Mouse (Mus musculus): ENCODE measurements around the gene Col23a1. TPM values are rescaled to one million over a fixed set of nuclear protein-coding genes. Genes with fewer than 3 reads are reported as not detected.
"Not testable (repeated sequence)": the region's sequence is repeated elsewhere in the genome, so short reads cannot be mapped to it uniquely, and the experiment has no call there.

Gene Col23a1
- polyA plus RNA-seq, 1 experiment from 2014 or later, result 9.1 TPM

DNA sequence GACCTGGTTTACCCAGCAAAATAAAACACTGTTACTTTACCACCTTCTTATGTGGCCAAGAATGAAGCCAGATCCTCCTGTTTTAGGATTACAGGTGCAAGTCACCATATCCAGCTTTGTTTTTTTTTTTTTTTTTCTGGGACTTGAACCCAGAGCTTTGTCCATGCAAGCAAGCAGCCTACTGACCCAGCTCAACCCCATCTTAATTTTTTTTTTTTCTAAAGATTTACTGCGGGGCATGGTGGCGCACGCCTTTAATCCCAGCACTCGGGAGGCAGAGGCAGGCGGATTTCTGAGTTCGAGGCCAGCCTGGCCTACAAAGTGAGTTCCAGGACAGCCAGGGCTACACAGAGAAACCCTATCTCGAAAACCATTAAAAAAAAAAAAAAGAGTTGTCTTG, 326.4 kb downstream of the Col23a1 start:
- not testable (repeated sequence) for H3K9me3 ChIP-seq (replicated peaks); H3K27me3 ChIP-seq (replicated peaks); H3K36me3 ChIP-seq; ATAC-seq (ENCODE audit: low FRiP score)
- Histone ChIP-seq H3K9ac (replicated peaks) (peak overlapping the region; percentile 36; the same call in 1 of the 2 replicates), H3K4me2 (peak overlapping the region; percentile 61), H3K4me3 (replicated peaks) (0 out of 2 replicates have a peak overlapping the region, but pooled peaks have one; percentile 32), H3K27ac (replicated peaks) (peak overlapping the region; percentile 45; the same call in 1 of the 2 replicates), H3K4me1 (peaks cover 29% of the 10 kb centered on the region)
- over 99% methylated on average over 7 of the region's 7 CpGs for WGBS

DNA sequence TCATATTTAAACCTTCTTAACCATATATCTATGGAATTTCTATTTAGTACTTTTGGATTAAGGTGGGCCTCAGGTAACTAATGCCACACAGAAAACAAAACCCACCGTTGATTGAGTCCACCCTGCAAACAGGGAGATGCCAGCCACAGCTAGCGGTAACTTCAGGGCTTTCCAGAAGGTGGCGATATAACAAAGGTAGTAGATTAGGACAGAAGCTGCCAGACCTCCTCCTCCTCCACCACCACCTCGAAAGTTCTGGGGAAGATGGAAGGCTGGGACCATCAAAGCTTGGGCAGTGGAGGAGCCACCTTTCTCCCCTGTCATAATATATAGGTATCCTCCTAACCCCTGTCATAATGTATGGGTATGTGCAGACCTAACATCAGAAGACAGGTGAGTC, 328.0 kb downstream of the Col23a1 start:
- Histone ChIP-seq H3K27ac (replicated peaks) (no peak overlapping the region), H3K4me2 (no peak overlapping the region), H3K4me3 (replicated peaks) (no peak overlapping the region), H3K9ac (replicated peaks) (no peak overlapping the region), H3K36me3 (peaks cover 14% of the 10 kb centered on the region), H3K4me1 (peaks cover 35% of the 10 kb centered on the region), H3K27me3 (replicated peaks) (no peaks in the 10 kb centered on the region), H3K9me3 (replicated peaks) (no peaks in the 10 kb centered on the region)
- 6% methylated on average over 4 of the region's 4 CpGs for WGBS
- ATAC-seq (ENCODE audit: low FRiP score), result no peak

DNA sequence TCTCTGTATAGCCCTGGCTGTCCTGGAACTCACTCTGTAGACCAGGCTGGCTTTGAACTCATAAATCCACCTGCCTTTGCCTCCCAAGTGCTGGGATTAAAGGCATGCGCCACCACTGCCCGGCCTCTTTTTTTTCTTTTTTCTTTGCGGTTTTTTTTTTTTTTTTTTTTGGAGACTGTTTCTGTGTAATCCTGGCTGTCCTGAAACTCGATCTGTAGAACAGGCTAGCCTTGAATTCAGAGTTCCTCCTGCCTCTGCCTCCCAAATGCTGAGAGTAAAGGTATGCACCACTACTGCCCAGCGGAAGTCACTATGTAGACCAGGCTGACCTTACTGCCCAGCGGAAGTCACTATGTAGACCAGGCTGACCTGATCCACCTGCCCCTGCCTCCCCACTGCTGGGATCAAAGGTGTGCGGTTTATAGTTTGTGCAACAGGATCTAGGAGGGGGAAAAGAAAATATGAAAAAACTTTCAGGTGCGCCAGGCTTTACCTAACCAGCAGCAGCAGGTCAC, 329.2 kb downstream of the Col23a1 start:
- WGBS, result 60% methylated on average over 8 of the region's 8 CpGs
- peak; percentile 52 for ATAC-seq (ENCODE audit: low FRiP score)
- peaks cover 27% of the 10 kb centered on the region for H3K36me3 ChIP-seq

DNA sequence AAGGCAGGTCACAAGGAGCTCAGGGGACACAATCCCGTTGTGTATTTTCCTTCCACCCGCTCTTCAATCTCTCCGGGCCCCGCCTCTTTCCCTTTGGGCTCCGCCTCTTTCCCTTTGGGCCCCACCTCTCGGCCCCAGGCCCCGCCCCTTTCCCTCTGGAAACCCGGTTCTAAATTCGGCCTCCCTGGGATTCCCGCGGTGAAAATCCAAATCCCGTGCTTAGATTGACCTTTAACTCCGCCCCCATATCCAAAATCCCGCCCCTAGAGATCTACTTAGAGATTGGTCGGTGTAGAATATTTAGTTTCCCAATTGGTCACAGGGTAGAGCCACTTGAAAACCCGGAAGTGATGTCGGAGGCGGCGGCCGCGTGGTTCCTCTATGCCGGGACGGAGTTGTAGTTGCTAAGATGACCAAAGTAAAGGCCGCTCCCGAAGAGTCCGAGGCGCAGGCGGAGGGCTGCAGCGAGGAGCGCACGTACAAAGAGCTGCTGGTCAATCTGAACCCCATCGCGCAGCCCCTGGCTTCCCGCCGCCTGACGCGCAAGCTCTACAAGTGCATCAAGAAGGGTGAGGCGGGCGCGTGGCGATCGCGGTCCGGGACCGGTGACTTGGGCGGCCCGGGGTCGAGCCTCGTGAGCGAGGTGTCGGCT, 329.8 kb downstream of the Col23a1 start, which contains the start of gene Nhp2:
Gene Nhp2 (plus strand): TSS at position 327 of the 652 bp plus-strand sequence.
- Histone ChIP-seq H3K27ac (replicated peaks) (peak within 1 kb of the TSS; percentile 38), H3K36me3 (peaks cover 33% of the 10 kb centered on the region), H3K27me3 (replicated peaks) (no peaks in the 10 kb centered on the region)

More for the DNA sequence above, 329.2 kb downstream of the Col23a1 start:
- peak overlapping the region; percentile 78 for H3K4me3 ChIP-seq (replicated peaks)
- H3K9me3 ChIP-seq (replicated peaks), result no peaks in the 10 kb centered on the region
- H3K9ac ChIP-seq (replicated peaks), result no peak overlapping the region
- H3K27me3 ChIP-seq (replicated peaks), result no peaks in the 10 kb centered on the region
- peak overlapping the region; percentile 75 for H3K4me2 ChIP-seq
- 0 out of 2 replicates have a peak overlapping the region, but pooled peaks have one; percentile 1 for H3K27ac ChIP-seq (replicated peaks)
- peaks cover 35% of the 10 kb centered on the region for H3K4me1 ChIP-seq

DNA sequence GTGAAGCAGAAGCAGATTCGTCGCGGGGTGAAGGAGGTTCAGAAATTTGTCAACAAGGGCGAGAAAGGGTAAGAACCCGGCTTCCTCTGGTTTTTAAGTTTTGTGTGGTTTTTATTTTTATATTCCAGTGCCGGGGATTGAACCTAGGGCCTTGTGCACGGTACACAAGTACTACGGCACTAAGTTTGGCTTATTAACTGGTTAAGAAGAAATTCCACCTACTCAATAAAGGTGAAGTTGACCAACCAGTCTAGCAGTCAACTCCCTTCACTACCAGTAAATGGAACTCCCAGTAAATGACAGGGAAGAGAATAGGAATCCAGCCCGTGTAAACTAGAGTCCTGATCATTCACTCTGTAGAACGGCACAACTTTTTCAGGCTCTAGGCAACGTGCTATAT, 330.4 kb downstream of the Col23a1 start:
- 1% methylated on average over 11 of the region's 11 CpGs for WGBS
- ATAC-seq (ENCODE audit: low FRiP score), result no peak
- H3K27me3 ChIP-seq (replicated peaks), result no peaks in the 10 kb centered on the region
- peak overlapping the region; percentile 60 for H3K9ac ChIP-seq (replicated peaks)
- peaks cover 38% of the 10 kb centered on the region for H3K36me3 ChIP-seq
- no peaks in the 10 kb centered on the region for H3K9me3 ChIP-seq (replicated peaks)
- peaks cover 31% of the 10 kb centered on the region for H3K4me1 ChIP-seq
- H3K27ac ChIP-seq (replicated peaks), result peak overlapping the region; percentile 38; the same call in 1 of the 2 replicates
- peak overlapping the region; percentile 78 for H3K4me3 ChIP-seq (replicated peaks)
- H3K4me2 ChIP-seq, result peak overlapping the region; percentile 75

More for the DNA sequence above, 329.8 kb downstream of the Col23a1 start, which contains the start of gene Nhp2:
- H3K4me3 ChIP-seq (replicated peaks), result peak within 1 kb of the TSS; percentile 78
- H3K9me3 ChIP-seq (replicated peaks), result no peaks in the 10 kb centered on the region
- H3K9ac ChIP-seq (replicated peaks), result peak within 1 kb of the TSS; percentile 60
- WGBS, result under 1% methylated on average over 51 of the region's 51 CpGs
- ATAC-seq (ENCODE audit: low FRiP score), result peak; percentile 94
- peaks cover 35% of the 10 kb centered on the region for H3K4me1 ChIP-seq
- peak within 1 kb of the TSS; percentile 75 for H3K4me2 ChIP-seq

DNA sequence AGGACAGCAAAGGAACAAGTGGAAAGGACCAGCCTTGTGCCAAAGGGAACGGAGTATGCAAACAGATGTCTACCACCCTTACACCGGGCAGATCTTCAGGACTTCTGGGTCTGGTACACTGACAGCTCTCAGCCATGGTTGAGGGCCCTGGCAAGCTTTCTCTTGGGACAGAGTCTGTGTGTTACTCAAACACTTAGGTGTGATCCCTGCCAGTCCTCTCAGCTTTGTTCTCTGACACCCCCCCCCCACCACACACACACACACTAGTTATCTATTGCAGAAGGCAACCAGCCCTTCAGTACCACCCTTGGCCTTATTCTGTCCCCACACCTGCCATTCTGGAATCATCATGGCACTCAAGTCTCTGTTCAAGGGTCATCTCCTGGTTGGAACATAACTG, 332.1 kb downstream of the Col23a1 start:
- no peak overlapping the region for H3K9ac ChIP-seq (replicated peaks)
- H3K9me3 ChIP-seq (replicated peaks), result no peaks in the 10 kb centered on the region
- H3K36me3 ChIP-seq, result peaks cover 53% of the 10 kb centered on the region
- 98% methylated on average over 2 of the region's 2 CpGs for WGBS
- H3K27me3 ChIP-seq (replicated peaks), result no peaks in the 10 kb centered on the region
- H3K27ac ChIP-seq (replicated peaks), result no peak overlapping the region
- H3K4me3 ChIP-seq (replicated peaks), result no peak overlapping the region
- no peak for ATAC-seq (ENCODE audit: low FRiP score)
- peaks cover 22% of the 10 kb centered on the region for H3K4me1 ChIP-seq
- no peak overlapping the region for H3K4me2 ChIP-seq

DNA sequence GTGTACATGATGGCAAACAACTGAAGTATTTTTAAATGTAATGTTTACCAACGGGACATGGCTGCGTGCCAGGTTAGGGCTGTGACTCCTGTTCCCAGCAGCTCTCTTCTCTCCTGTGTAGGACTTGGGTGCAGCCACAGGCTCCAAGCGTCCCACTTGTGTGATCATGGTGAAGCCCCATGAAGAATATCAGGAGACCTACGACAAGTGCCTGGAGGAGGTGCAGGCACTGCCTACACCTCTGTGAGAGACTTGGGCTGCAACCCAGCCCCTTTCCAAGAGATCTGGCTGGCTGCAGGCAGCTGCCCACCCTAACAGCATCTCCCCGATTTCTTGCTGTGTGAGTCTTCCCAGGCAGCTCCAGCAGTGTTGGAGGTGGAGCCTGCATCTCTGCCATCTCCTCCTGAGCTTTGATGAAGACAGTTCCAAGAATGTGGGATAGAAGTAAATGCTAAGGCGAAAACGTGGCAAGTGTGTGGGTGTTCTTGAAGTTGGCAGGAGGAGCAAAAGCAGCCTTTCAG, 333.3 kb downstream of the Col23a1 start:
- Histone ChIP-seq H3K9ac (replicated peaks) (no peak overlapping the region), H3K27ac (replicated peaks) (no peak overlapping the region), H3K36me3 (peaks cover 66% of the 10 kb centered on the region), H3K27me3 (replicated peaks) (no peaks in the 10 kb centered on the region), H3K4me1 (peaks cover 22% of the 10 kb centered on the region), H3K9me3 (replicated peaks) (no peaks in the 10 kb centered on the region), H3K4me3 (replicated peaks) (no peak overlapping the region), H3K4me2 (no peak overlapping the region)
- ATAC-seq (ENCODE audit: low FRiP score), result no peak
- 91% methylated on average over 7 of the region's 7 CpGs for WGBS

DNA sequence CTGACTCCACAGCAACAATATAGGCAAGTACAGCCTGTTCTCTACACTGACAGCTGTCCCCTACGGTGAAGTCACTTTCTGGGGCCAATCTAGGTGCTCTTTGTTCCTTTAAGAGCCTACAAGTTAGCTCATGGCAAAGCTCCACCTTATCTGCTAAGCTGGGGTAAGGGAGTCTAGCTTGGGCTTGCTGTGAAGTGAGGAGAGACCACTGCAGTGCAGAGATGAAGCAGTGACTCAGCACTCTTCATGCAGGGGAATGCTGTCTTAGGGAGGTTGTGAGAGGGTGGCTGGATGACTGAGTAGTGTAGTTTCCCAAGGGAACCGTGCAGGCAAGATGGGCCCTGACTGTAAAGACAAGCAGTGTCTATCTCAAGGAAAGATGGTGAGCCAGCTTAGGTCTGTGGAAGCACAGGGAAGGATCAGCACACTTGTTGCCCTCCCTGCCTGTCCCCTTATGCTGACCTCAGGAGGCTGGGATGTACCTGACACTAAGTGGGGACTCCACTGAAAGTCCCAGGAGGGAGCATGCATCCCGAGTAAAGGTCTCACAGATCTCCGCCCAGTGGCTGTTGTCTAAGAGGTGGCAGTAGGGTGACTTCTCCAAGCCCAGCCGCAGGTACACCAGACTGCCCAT, 335.6 kb downstream of the Col23a1 start:
- Histone ChIP-seq H3K4me2 (no peak overlapping the region), H3K9me3 (replicated peaks) (no peaks in the 10 kb centered on the region), H3K36me3 (peaks cover 80% of the 10 kb centered on the region), H3K27ac (replicated peaks) (no peak overlapping the region), H3K4me3 (replicated peaks) (no peak overlapping the region), H3K4me1 (peaks cover 15% of the 10 kb centered on the region), H3K27me3 (replicated peaks) (no peaks in the 10 kb centered on the region), H3K9ac (replicated peaks) (no peak overlapping the region)
- ATAC-seq (ENCODE audit: low FRiP score), result no peak
- 77% methylated on average over 5 of the region's 5 CpGs for WGBS

DNA sequence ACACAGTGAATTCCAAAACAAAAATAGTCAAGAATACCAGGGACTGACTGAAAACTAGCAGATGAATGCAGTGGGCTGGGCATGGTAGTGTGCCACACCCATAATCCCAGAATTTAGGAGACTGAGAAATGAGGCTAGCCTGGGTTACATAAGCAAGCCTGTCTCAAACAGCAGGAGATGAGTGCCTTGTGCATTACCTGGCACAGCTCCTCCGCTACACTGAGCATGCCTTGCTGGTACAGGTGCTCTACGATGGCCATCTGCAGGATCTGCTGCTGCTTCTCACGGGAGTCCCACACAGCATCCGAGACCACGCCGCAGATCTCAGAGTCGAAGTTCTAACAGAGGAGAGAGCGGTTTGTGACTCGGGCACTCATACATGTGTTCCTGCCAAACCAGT, 337.7 kb downstream of the Col23a1 start:
- no peak for ATAC-seq (ENCODE audit: low FRiP score)
- Histone ChIP-seq H3K4me2 (no peak overlapping the region), H3K4me3 (replicated peaks) (no peak overlapping the region), H3K9me3 (replicated peaks) (no peaks in the 10 kb centered on the region), H3K27me3 (replicated peaks) (no peaks in the 10 kb centered on the region), H3K4me1 (peaks cover 5% of the 10 kb centered on the region), H3K36me3 (peaks cover 68% of the 10 kb centered on the region), H3K27ac (replicated peaks) (no peak overlapping the region), H3K9ac (replicated peaks) (no peak overlapping the region)
- WGBS, result 91% methylated on average over 9 of the region's 9 CpGs

DNA sequence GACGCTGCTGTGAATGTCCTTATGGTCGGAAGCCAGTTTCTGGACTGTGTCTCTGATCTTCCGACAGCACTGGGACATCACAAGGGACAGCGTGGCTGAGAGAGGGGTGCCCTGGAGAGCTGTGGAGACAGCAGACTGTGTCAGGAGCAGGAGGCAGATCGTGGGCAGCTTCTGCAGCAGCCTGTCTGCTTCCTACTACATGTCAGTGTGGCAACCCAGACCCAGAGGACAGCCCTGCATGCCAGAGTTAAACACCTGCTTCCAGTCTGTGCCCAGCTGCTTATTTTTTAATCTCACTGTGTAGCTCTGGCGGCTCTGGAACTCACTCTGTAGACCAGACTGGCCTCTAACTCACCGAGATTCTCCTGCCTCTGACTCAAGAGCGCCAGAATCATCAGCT, 338.2 kb downstream of the Col23a1 start:
- H3K4me2 ChIP-seq, result no peak overlapping the region
- H3K4me3 ChIP-seq (replicated peaks), result no peak overlapping the region
- H3K36me3 ChIP-seq, result peaks cover 63% of the 10 kb centered on the region
- peaks cover 9% of the 10 kb centered on the region for H3K4me1 ChIP-seq
- WGBS, result 94% methylated on average over 8 of the region's 8 CpGs
- ATAC-seq (ENCODE audit: low FRiP score), result no peak
- H3K9me3 ChIP-seq (replicated peaks), result no peaks in the 10 kb centered on the region
- no peak overlapping the region for H3K27ac ChIP-seq (replicated peaks)
- H3K9ac ChIP-seq (replicated peaks), result no peak overlapping the region
- no peaks in the 10 kb centered on the region for H3K27me3 ChIP-seq (replicated peaks)

DNA sequence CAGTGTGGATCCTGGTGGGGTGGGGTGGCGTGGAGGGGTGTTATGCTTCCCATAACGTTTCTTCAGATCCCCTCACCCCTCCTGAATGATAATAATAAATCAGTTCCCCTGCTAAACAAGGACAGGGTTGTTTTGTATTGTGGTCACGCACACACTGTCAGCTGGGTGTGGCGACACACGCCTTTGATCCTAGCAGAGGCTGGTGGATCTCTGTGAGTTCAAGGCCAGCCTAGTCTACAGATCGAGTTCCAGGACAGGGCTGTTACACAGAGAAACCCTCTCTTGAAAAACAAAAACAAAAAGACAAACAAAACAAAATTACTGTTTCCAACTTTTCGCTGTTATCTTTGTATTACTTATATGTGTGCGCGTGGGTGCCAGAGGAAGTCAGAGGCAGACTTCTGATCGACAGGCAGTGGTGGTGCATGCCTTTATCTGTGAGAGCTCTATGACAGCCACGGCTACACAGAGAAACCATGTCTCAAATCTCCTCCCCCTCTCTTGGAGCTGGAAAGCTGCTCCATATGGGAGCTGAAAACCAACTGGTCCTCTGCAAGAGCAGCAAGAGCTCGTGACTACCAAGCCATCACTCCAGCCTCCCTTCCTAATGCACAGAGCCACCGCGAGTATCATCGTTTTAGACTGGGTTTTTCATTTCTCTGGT, 340.1 kb downstream of the Col23a1 start:
- no peak overlapping the region for H3K27ac ChIP-seq (replicated peaks)
- H3K9ac ChIP-seq (replicated peaks), result no peak overlapping the region
- H3K27me3 ChIP-seq (replicated peaks), result no peaks in the 10 kb centered on the region
- 81% methylated on average over 15 of the region's 15 CpGs for WGBS
- ATAC-seq (ENCODE audit: low FRiP score), result no peak
- H3K4me2 ChIP-seq, result no peak overlapping the region
- peaks cover 23% of the 10 kb centered on the region for H3K4me1 ChIP-seq
- H3K9me3 ChIP-seq (replicated peaks), result no peaks in the 10 kb centered on the region
- H3K4me3 ChIP-seq (replicated peaks), result no peak overlapping the region
- peaks cover 45% of the 10 kb centered on the region for H3K36me3 ChIP-seq
